Mouse (Mus musculus): ENCODE results near the gene Wfdc2.

GRCm38 (mm10) chr2:164542132-164542531 lies 20.1 kb upstream of the Wfdc2 start:
- TF ChIP-seq POLR2A (IDR thresholded peaks at IDR 0.05; ENCODE audit: low read depth, low read length) (no peak), CTCF (IDR thresholded peaks at IDR 0.05; ENCODE audit: extremely low read depth, insufficient read depth, insufficient read length, insufficient replicate concordance) (no peak)

Data from spleen, adult 2 months (tissue).